Mouse (Mus musculus) ES-Bruce4 (cell line): ENCODE results near the gene Ildr1. TPM values are rescaled to one million over a fixed set of nuclear protein-coding genes. Genes with fewer than 3 reads are reported as not detected.

ENCODE experiments used
- H3K27ac ChIP-seq: 2 replicates; pipeline ENCODE4 v1.5.1; 2012; ENCODE audit warnings: low read length, inconsistent platforms; ENCODE audit not compliant: insufficient read depth
- H3K27me3 ChIP-seq: 2 replicates; pipeline ENCODE4 v1.6.1; 2012; ENCODE audit warnings: mild to moderate bottlenecking, low read length, inconsistent platforms; ENCODE audit not compliant: control insufficient read depth, poor library complexity, insufficient read depth, severe bottlenecking
- H3K36me3 ChIP-seq: 2 replicates; pipeline ENCODE4 v1.6.1; 2012; ENCODE audit warnings: inconsistent platforms, mild to moderate bottlenecking, low read length, moderate library complexity; ENCODE audit not compliant: control insufficient read depth, poor library complexity, insufficient read depth, severe bottlenecking
- H3K4me1 ChIP-seq: one replicate; pipeline ENCODE4 v1.8.1; 2011; ENCODE audit warnings: low read length; ENCODE audit not compliant: control insufficient read depth, insufficient read depth
- H3K4me3 ChIP-seq: 2 replicates; pipeline ENCODE4 v1.5.1; 2011; ENCODE audit warnings: low read depth, mild to moderate bottlenecking, low read length
- H3K9ac ChIP-seq: 2 replicates; pipeline ENCODE4 v1.6.1; 2012; ENCODE audit warnings: low read depth, mild to moderate bottlenecking, inconsistent platforms; ENCODE audit not compliant: poor library complexity, severe bottlenecking
- H3K9me3 ChIP-seq: replicated peaks from 2 replicates; pipeline ENCODE4 v1.6.1; 2012; ENCODE audit warnings: mild to moderate bottlenecking, low read length, inconsistent platforms; ENCODE audit not compliant: control insufficient read depth, poor library complexity, insufficient read depth, severe bottlenecking
- CTCF ChIP-seq: IDR thresholded peaks from one replicate; pipeline ENCODE4 v1.8.1; 2011; ENCODE audit warnings: low read depth, low read length
- EP300 ChIP-seq: IDR thresholded peaks from 2 replicates; pipeline ENCODE4 v1.6.1; 2011; ENCODE audit warnings: low read depth, low read length; ENCODE audit not compliant: insufficient read depth
- POLR2A ChIP-seq: IDR thresholded peaks from one replicate; pipeline ENCODE4 v1.8.1; 2011; ENCODE audit warnings: low read length; ENCODE audit not compliant: insufficient read depth
- polyA plus RNA-seq: library from polyadenylated mRNA; stranded (reverse); fragments of >200 nt; gene quantifications from 2 replicates; pipeline ENCODE4 v1.2.4, GENCODE M21; 2011; ENCODE audit warnings: low read depth; ENCODE audit not compliant: missing spikeins, insufficient read depth, insufficient read length

The Ildr1 gene
- polyA plus RNA-seq, 1 experiment: 13.9 TPM

GRCm38 (mm10) chr16:36673196-36673595, 20.6 kb upstream of the Ildr1 start:
- no peak overlapping the region for H3K4me3 ChIP-seq
- TF ChIP-seq EP300 (no peak), CTCF (no peak), POLR2A (no peak)
- no peaks in the 10 kb centered on the region for H3K36me3 ChIP-seq
- H3K9me3 ChIP-seq: no peaks in the 10 kb centered on the region
- H3K27me3 ChIP-seq: no peaks in the 10 kb centered on the region
- H3K27ac ChIP-seq: no peak overlapping the region
- no peak overlapping the region for H3K9ac ChIP-seq
- H3K4me1 ChIP-seq: peaks cover 2% of the 10 kb centered on the region

- H3K4me3 ChIP-seq: no peak overlapping the region
- no peaks in the 10 kb centered on the region for H3K36me3 ChIP-seq
- no peaks in the 10 kb centered on the region for H3K27me3 ChIP-seq
- peaks cover 2% of the 10 kb centered on the region for H3K4me1 ChIP-seq
- no peak for TF ChIP-seq CTCF
- TF ChIP-seq POLR2A: no peak
- no peak for TF ChIP-seq EP300
- no peaks in the 10 kb centered on the region for H3K9me3 ChIP-seq
- no peak overlapping the region for H3K9ac ChIP-seq
- peak overlapping the region; percentile 72; the same call in 1 of the 2 replicates for H3K27ac ChIP-seq
These were observed 19.1 kb upstream of the Ildr1 start for GRCm38 (mm10) chr16:36674457-36675204.

- H3K27me3 ChIP-seq: no peaks in the 10 kb centered on the region
- no peaks in the 10 kb centered on the region for H3K36me3 ChIP-seq
- peaks cover 2% of the 10 kb centered on the region for H3K4me1 ChIP-seq
- no peak overlapping the region for H3K9ac ChIP-seq
- H3K27ac ChIP-seq: no peak overlapping the region
- H3K4me3 ChIP-seq: no peak overlapping the region
- no peaks in the 10 kb centered on the region for H3K9me3 ChIP-seq
- no peak for TF ChIP-seq CTCF
- peak; percentile 76 for TF ChIP-seq EP300
These were observed 18.5 kb upstream of the Ildr1 start for GRCm38 (mm10) chr16:36675304-36675703.

- Histone ChIP-seq H3K4me1 (peaks cover 2% of the 10 kb centered on the region), H3K27ac (no peak overlapping the region; the same call in 1 of the 2 replicates), H3K9ac (no peak overlapping the region), H3K27me3 (no peaks in the 10 kb centered on the region), H3K9me3 (no peaks in the 10 kb centered on the region), H3K4me3 (no peak overlapping the region), H3K36me3 (no peaks in the 10 kb centered on the region)
- TF ChIP-seq CTCF: no peak
- TF ChIP-seq EP300: no peak
- no peak for TF ChIP-seq POLR2A
These were observed 17.9 kb upstream of the Ildr1 start for GRCm38 (mm10) chr16:36675902-36676301.

- Histone ChIP-seq H3K27ac (no peak overlapping the region), H3K4me3 (no peak overlapping the region), H3K9ac (no peak overlapping the region), H3K4me1 (no peaks in the 10 kb centered on the region), H3K36me3 (no peaks in the 10 kb centered on the region), H3K9me3 (no peaks in the 10 kb centered on the region), H3K27me3 (no peaks in the 10 kb centered on the region)
- TF ChIP-seq CTCF: no peak
- TF ChIP-seq EP300: no peak
- TF ChIP-seq POLR2A: no peak
These were observed 11.9 kb upstream of the Ildr1 start for GRCm38 (mm10) chr16:36681829-36682228.

- Histone ChIP-seq H3K27me3 (no peaks in the 10 kb centered on the region), H3K4me1 (no peaks in the 10 kb centered on the region), H3K4me3 (no peak overlapping the region), H3K36me3 (no peaks in the 10 kb centered on the region), H3K27ac (no peak overlapping the region), H3K9me3 (no peaks in the 10 kb centered on the region), H3K9ac (no peak overlapping the region)
- no peak for TF ChIP-seq POLR2A
- no peak for TF ChIP-seq CTCF
- TF ChIP-seq EP300: no peak
These were observed 9.4 kb upstream of the Ildr1 start for GRCm38 (mm10) chr16:36684325-36684918.
